Mouse (Mus musculus) myocyte (in vitro differentiated cells): ENCODE results near the gene D630045J12Rik.

Experiments used
- E2F4 ChIP-seq: IDR thresholded peaks from one replicate; pipeline ENCODE4 v1.6.1; 2011; ENCODE audit warnings: mild to moderate bottlenecking, control low read depth, moderate library complexity; ENCODE audit not compliant: insufficient read depth
- MAX ChIP-seq: IDR thresholded peaks from one replicate; pipeline ENCODE4 v1.6.1; 2011; ENCODE audit warnings: low read depth, mild to moderate bottlenecking, control low read depth
- POLR2A ChIP-seq: IDR thresholded peaks from one replicate; pipeline ENCODE4 v1.6.1; 2011; ENCODE audit warnings: low read depth, mild to moderate bottlenecking, control low read depth, moderate library complexity; ENCODE audit not compliant: insufficient read length
- USF1 ChIP-seq: IDR thresholded peaks from one replicate; pipeline ENCODE4 v1.6.1; 2011; ENCODE audit warnings: low read depth, mild to moderate bottlenecking, control low read depth, moderate library complexity

GRCm38 (mm10) chr6:38252766-38253735 lies 758 bp downstream of the D630045J12Rik start:
- TF ChIP-seq POLR2A (no peak), E2F4 (no peak), MAX (no peak), USF1 (no peak)
